Mouse (Mus musculus): ENCODE data around the gene Nav2. TPM values are rescaled to one million over a fixed set of nuclear protein-coding genes. Genes with fewer than 3 reads are reported as not detected.

The Nav2 gene
- polyA plus RNA-seq, 1 experiment from 2014 or later = 22.4 TPM

- ATAC-seq (no peak), DNase-seq (ENCODE audit: low spot score) (no peak)
- Histone ChIP-seq H3K36me3 (ENCODE audit: insufficient read depth, low read length) (no peaks in the 10 kb centered on the region), H3K27me3 (replicated peaks; ENCODE audit: insufficient read depth, low read length) (no peaks in the 10 kb centered on the region), H3K27ac (ENCODE audit: low read length) (no peak overlapping the region), H3K9ac (replicated peaks; ENCODE audit: low read depth) (no peak overlapping the region), H3K4me3 (ENCODE audit: low read depth, low read length) (no peak overlapping the region), H3K4me2 (replicated peaks; ENCODE audit: low read depth, low read length) (no peak overlapping the region), H3K9me3 (ENCODE audit: low read length) (no peaks in the 10 kb centered on the region), H3K4me1 (ENCODE audit: insufficient read depth, low read depth, low read length) (peaks cover 5% of the 10 kb centered on the region; the same call in 1 of the 2 replicates)
- WGBS = 61% methylated on average over 9 of the region's 9 CpGs
- TF ChIP-seq EP300 (IDR thresholded peaks at IDR 0.05) (no peak), CTCF (IDR thresholded peaks at IDR 0.05) (no peak)
Measured at GRCm38 (mm10) chr7:49390829-49391228, 482.3 kb downstream of the Nav2 start.

- no peak overlapping the region for H3K9ac ChIP-seq (replicated peaks; ENCODE audit: low read depth)
- TF ChIP-seq CTCF (IDR thresholded peaks at IDR 0.05) (no peak), EP300 (IDR thresholded peaks at IDR 0.05) (no peak)
- no peak overlapping the region for H3K4me2 ChIP-seq (replicated peaks; ENCODE audit: low read depth, low read length)
- ATAC-seq (no peak), DNase-seq (ENCODE audit: low spot score) (no peak)
- 63% methylated on average over 3 of the region's 3 CpGs for WGBS
- H3K4me3 ChIP-seq (ENCODE audit: low read depth, low read length) = no peak overlapping the region
- no peak overlapping the region for H3K27ac ChIP-seq (ENCODE audit: low read length)
- H3K36me3 ChIP-seq (ENCODE audit: insufficient read depth, low read length) = no peaks in the 10 kb centered on the region
- H3K9me3 ChIP-seq (ENCODE audit: low read length) = no peaks in the 10 kb centered on the region
- no peaks in the 10 kb centered on the region for H3K27me3 ChIP-seq (replicated peaks; ENCODE audit: insufficient read depth, low read length)
- H3K4me1 ChIP-seq (ENCODE audit: insufficient read depth, low read depth, low read length) = peaks cover 5% of the 10 kb centered on the region; the same call in 1 of the 2 replicates
Measured at GRCm38 (mm10) chr7:49392180-49392579, 483.7 kb downstream of the Nav2 start.

GRCm38 (mm10) chr7:49392834-49393233 lies 484.3 kb downstream of the Nav2 start:
- ATAC-seq = peak; percentile 12; the same call in 1 of the 2 replicates
- no peak for DNase-seq (ENCODE audit: low spot score)
- H3K4me2 ChIP-seq (replicated peaks; ENCODE audit: low read depth, low read length) = no peak overlapping the region
- no peak for TF ChIP-seq CTCF (IDR thresholded peaks at IDR 0.05)
- peaks cover 5% of the 10 kb centered on the region; the same call in 1 of the 2 replicates for H3K4me1 ChIP-seq (ENCODE audit: insufficient read depth, low read depth, low read length)
- no peaks in the 10 kb centered on the region for H3K9me3 ChIP-seq (ENCODE audit: low read length)
- no peaks in the 10 kb centered on the region for H3K36me3 ChIP-seq (ENCODE audit: insufficient read depth, low read length)
- 31% methylated on average over 3 of the region's 3 CpGs for WGBS
- H3K27ac ChIP-seq (ENCODE audit: low read length) = 0 out of 2 replicates have a peak overlapping the region, but pooled peaks have one; percentile 26
- no peak overlapping the region for H3K9ac ChIP-seq (replicated peaks; ENCODE audit: low read depth)
- no peak overlapping the region for H3K4me3 ChIP-seq (ENCODE audit: low read depth, low read length)
- no peaks in the 10 kb centered on the region for H3K27me3 ChIP-seq (replicated peaks; ENCODE audit: insufficient read depth, low read length)

- DNase-seq (ENCODE audit: low spot score) (no peak), ATAC-seq (no peak)
- Histone ChIP-seq H3K9ac (replicated peaks; ENCODE audit: low read depth) (no peak overlapping the region), H3K27me3 (replicated peaks; ENCODE audit: insufficient read depth, low read length) (no peaks in the 10 kb centered on the region), H3K4me1 (ENCODE audit: insufficient read depth, low read depth, low read length) (peaks cover 5% of the 10 kb centered on the region; the same call in 1 of the 2 replicates), H3K4me2 (replicated peaks; ENCODE audit: low read depth, low read length) (no peak overlapping the region), H3K27ac (ENCODE audit: low read length) (no peak overlapping the region), H3K4me3 (ENCODE audit: low read depth, low read length) (no peak overlapping the region), H3K36me3 (ENCODE audit: insufficient read depth, low read length) (no peaks in the 10 kb centered on the region), H3K9me3 (ENCODE audit: low read length) (no peaks in the 10 kb centered on the region)
- no peak for TF ChIP-seq EP300 (IDR thresholded peaks at IDR 0.05)
- TF ChIP-seq CTCF (IDR thresholded peaks at IDR 0.05) = no peak
- WGBS = 82% methylated on average over 7 of the region's 7 CpGs
Measured at GRCm38 (mm10) chr7:49393857-49394256, 485.3 kb downstream of the Nav2 start.

GRCm38 (mm10) chr7:49396202-49396601 lies 487.7 kb downstream of the Nav2 start:
- no peak overlapping the region for H3K4me3 ChIP-seq (ENCODE audit: low read depth, low read length)
- H3K27ac ChIP-seq (ENCODE audit: low read length) = no peak overlapping the region
- no peaks in the 10 kb centered on the region for H3K36me3 ChIP-seq (ENCODE audit: insufficient read depth, low read length)
- DNase-seq (ENCODE audit: low spot score) (peak; percentile 55), ATAC-seq (no peak)
- H3K4me1 ChIP-seq (ENCODE audit: insufficient read depth, low read depth, low read length) = peaks cover 5% of the 10 kb centered on the region; the same call in 1 of the 2 replicates
- H3K9ac ChIP-seq (replicated peaks; ENCODE audit: low read depth) = no peak overlapping the region
- H3K27me3 ChIP-seq (replicated peaks; ENCODE audit: insufficient read depth, low read length) = no peaks in the 10 kb centered on the region
- WGBS = 80% methylated on average over 1 of the region's 1 CpGs
- TF ChIP-seq CTCF (IDR thresholded peaks at IDR 0.05) = no peak
- no peak for TF ChIP-seq EP300 (IDR thresholded peaks at IDR 0.05)
- no peaks in the 10 kb centered on the region for H3K9me3 ChIP-seq (ENCODE audit: low read length)
- no peak overlapping the region for H3K4me2 ChIP-seq (replicated peaks; ENCODE audit: low read depth, low read length)

- Histone ChIP-seq H3K4me2 (replicated peaks; ENCODE audit: low read depth, low read length) (no peak overlapping the region), H3K27me3 (replicated peaks; ENCODE audit: insufficient read depth, low read length) (no peaks in the 10 kb centered on the region), H3K4me1 (ENCODE audit: insufficient read depth, low read depth, low read length) (peaks cover 5% of the 10 kb centered on the region; the same call in 1 of the 2 replicates), H3K27ac (ENCODE audit: low read length) (no peak overlapping the region), H3K9ac (replicated peaks; ENCODE audit: low read depth) (no peak overlapping the region), H3K4me3 (ENCODE audit: low read depth, low read length) (no peak overlapping the region), H3K9me3 (ENCODE audit: low read length) (no peaks in the 10 kb centered on the region), H3K36me3 (ENCODE audit: insufficient read depth, low read length) (no peaks in the 10 kb centered on the region)
- peak; percentile 6; the same call in 1 of the 2 replicates for ATAC-seq
- WGBS = 59% methylated on average over 17 of the region's 17 CpGs
- peak; percentile 28 for DNase-seq (ENCODE audit: low spot score)
- TF ChIP-seq EP300 (IDR thresholded peaks at IDR 0.05) (no peak), CTCF (IDR thresholded peaks at IDR 0.05) (no peak)
Measured at GRCm38 (mm10) chr7:49397441-49398003, 489.0 kb downstream of the Nav2 start.

Measured in lung, postnatal 0 days (tissue).